Mouse (Mus musculus) ES-Bruce4 (cell line): ENCODE measurements around the gene Plekha7. TPM values are rescaled to one million over a fixed set of nuclear protein-coding genes. Genes with fewer than 3 reads are reported as not detected.

Experiments used
- H3K27ac ChIP-seq: 2 replicates; pipeline ENCODE4 v1.5.1; 2012; ENCODE audit warnings: low read length, inconsistent platforms; ENCODE audit not compliant: insufficient read depth
- H3K27me3 ChIP-seq: 2 replicates; pipeline ENCODE4 v1.6.1; 2012; ENCODE audit warnings: mild to moderate bottlenecking, low read length, inconsistent platforms; ENCODE audit not compliant: control insufficient read depth, poor library complexity, insufficient read depth, severe bottlenecking
- H3K36me3 ChIP-seq: 2 replicates; pipeline ENCODE4 v1.6.1; 2012; ENCODE audit warnings: inconsistent platforms, mild to moderate bottlenecking, low read length, moderate library complexity; ENCODE audit not compliant: control insufficient read depth, poor library complexity, insufficient read depth, severe bottlenecking
- H3K4me1 ChIP-seq: one replicate; pipeline ENCODE4 v1.8.1; 2011; ENCODE audit warnings: low read length; ENCODE audit not compliant: control insufficient read depth, insufficient read depth
- H3K4me3 ChIP-seq: 2 replicates; pipeline ENCODE4 v1.5.1; 2011; ENCODE audit warnings: low read depth, mild to moderate bottlenecking, low read length
- H3K9ac ChIP-seq: 2 replicates; pipeline ENCODE4 v1.6.1; 2012; ENCODE audit warnings: low read depth, mild to moderate bottlenecking, inconsistent platforms; ENCODE audit not compliant: poor library complexity, severe bottlenecking
- H3K9me3 ChIP-seq: replicated peaks from 2 replicates; pipeline ENCODE4 v1.6.1; 2012; ENCODE audit warnings: mild to moderate bottlenecking, low read length, inconsistent platforms; ENCODE audit not compliant: control insufficient read depth, poor library complexity, insufficient read depth, severe bottlenecking
- CTCF ChIP-seq: IDR thresholded peaks from one replicate; pipeline ENCODE4 v1.8.1; 2011; ENCODE audit warnings: low read depth, low read length
- EP300 ChIP-seq: IDR thresholded peaks from 2 replicates; pipeline ENCODE4 v1.6.1; 2011; ENCODE audit warnings: low read depth, low read length; ENCODE audit not compliant: insufficient read depth
- POLR2A ChIP-seq: IDR thresholded peaks from one replicate; pipeline ENCODE4 v1.8.1; 2011; ENCODE audit warnings: low read length; ENCODE audit not compliant: insufficient read depth
- polyA plus RNA-seq: library from polyadenylated mRNA; stranded (reverse); fragments of >200 nt; gene quantifications from 2 replicates; pipeline ENCODE4 v1.2.4, GENCODE M21; 2011; ENCODE audit warnings: low read depth; ENCODE audit not compliant: missing spikeins, insufficient read depth, insufficient read length

Plekha7 gene
- polyA plus RNA-seq, 1 experiment, result 80.0 TPM

GRCm38 (mm10) chr7:116286611-116287355 is 21.4 kb downstream of the Plekha7 start:
- Histone ChIP-seq H3K27ac (peak overlapping the region; percentile 73), H3K9me3 (no peaks in the 10 kb centered on the region), H3K9ac (no peak overlapping the region), H3K4me1 (peaks cover 13% of the 10 kb centered on the region), H3K27me3 (no peaks in the 10 kb centered on the region), H3K36me3 (no peaks in the 10 kb centered on the region), H3K4me3 (no peak overlapping the region)
- no peak for TF ChIP-seq POLR2A
- TF ChIP-seq CTCF, result no peak
- TF ChIP-seq EP300, result no peak

- Histone ChIP-seq H3K4me3 (no peak overlapping the region), H3K27me3 (no peaks in the 10 kb centered on the region), H3K9ac (no peak overlapping the region), H3K4me1 (peaks cover 13% of the 10 kb centered on the region), H3K36me3 (no peaks in the 10 kb centered on the region), H3K9me3 (no peaks in the 10 kb centered on the region), H3K27ac (peak overlapping the region; percentile 31)
- TF ChIP-seq CTCF, result no peak
- no peak for TF ChIP-seq POLR2A
- TF ChIP-seq EP300, result no peak
Observed at GRCm38 (mm10) chr7:116286173-116286572, 22.0 kb downstream of the Plekha7 start.

- no peaks in the 10 kb centered on the region for H3K9me3 ChIP-seq
- no peak overlapping the region for H3K4me3 ChIP-seq
- no peaks in the 10 kb centered on the region for H3K36me3 ChIP-seq
- H3K4me1 ChIP-seq, result peaks cover 16% of the 10 kb centered on the region
- no peak for TF ChIP-seq POLR2A
- TF ChIP-seq CTCF, result no peak
- TF ChIP-seq EP300, result no peak
- no peak overlapping the region for H3K27ac ChIP-seq
- no peak overlapping the region for H3K9ac ChIP-seq
- no peaks in the 10 kb centered on the region for H3K27me3 ChIP-seq
Observed at GRCm38 (mm10) chr7:116285216-116285615, 23.0 kb downstream of the Plekha7 start.

GRCm38 (mm10) chr7:116282755-116283154 is 25.4 kb downstream of the Plekha7 start:
- H3K4me3 ChIP-seq, result no peak overlapping the region
- peaks cover 16% of the 10 kb centered on the region for H3K4me1 ChIP-seq

GRCm38 (mm10) chr7:116280126-116280525 is 28.1 kb downstream of the Plekha7 start:
- Histone ChIP-seq H3K36me3 (no peaks in the 10 kb centered on the region), H3K4me3 (no peak overlapping the region), H3K4me1 (peaks cover 12% of the 10 kb centered on the region), H3K9me3 (no peaks in the 10 kb centered on the region), H3K9ac (no peak overlapping the region), H3K27ac (no peak overlapping the region), H3K27me3 (no peaks in the 10 kb centered on the region)
- TF ChIP-seq POLR2A, result no peak
- TF ChIP-seq CTCF, result no peak
- no peak for TF ChIP-seq EP300

More at GRCm38 (mm10) chr7:116282755-116283154, 25.4 kb downstream of the Plekha7 start:
- Histone ChIP-seq H3K9ac (no peak overlapping the region), H3K27me3 (no peaks in the 10 kb centered on the region), H3K9me3 (no peaks in the 10 kb centered on the region), H3K27ac (no peak overlapping the region), H3K36me3 (no peaks in the 10 kb centered on the region)
- TF ChIP-seq POLR2A (no peak), EP300 (no peak), CTCF (no peak)

GRCm38 (mm10) chr7:116278280-116278679 is 29.9 kb downstream of the Plekha7 start:
- TF ChIP-seq POLR2A, result no peak
- 0 out of 2 replicates have a peak, but pooled peaks have one; percentile 32 for TF ChIP-seq EP300
- H3K9me3 ChIP-seq, result no peaks in the 10 kb centered on the region

More at GRCm38 (mm10) chr7:116278280-116278679, 29.9 kb downstream of the Plekha7 start:
- Histone ChIP-seq H3K9ac (no peak overlapping the region), H3K4me3 (no peak overlapping the region), H3K27ac (peak overlapping the region; percentile 18; the same call in 1 of the 2 replicates), H3K4me1 (peaks cover 8% of the 10 kb centered on the region), H3K36me3 (no peaks in the 10 kb centered on the region), H3K27me3 (no peaks in the 10 kb centered on the region)
